Mouse (Mus musculus): Measurements from ENCODE around the gene AC124502.3.
"Not testable (repeated sequence)": the region's sequence is repeated elsewhere in the genome, so short reads cannot be mapped to it uniquely, and the experiment has no call there.

Gene AC124502.3

GRCm38 (mm10) chr19:5038709-5039156 lies at the start of gene AC124502.3, which contains the start of gene B4gat1:
AC124502.3 (plus strand) TSS chr19:5038891.
B4gat1 (plus strand) TSS chr19:5038826.
- peak; percentile 92 for DNase-seq (ENCODE audit: low spot score)

GRCm38 (mm10) chr19:4989013-4989412 lies 49.7 kb upstream of the AC124502.3 start:
- peak; percentile 78 for DNase-seq (ENCODE audit: low spot score)

GRCm38 (mm10) chr19:4989434-4990255 lies 49.0 kb upstream of the AC124502.3 start:
- DNase-seq (ENCODE audit: low spot score) = no peak

GRCm38 (mm10) chr19:4990256-4990625 lies 48.5 kb upstream of the AC124502.3 start, which contains the start of gene Npas4:
Npas4 (minus strand) TSS chr19:4990316.
- no peak for DNase-seq (ENCODE audit: low spot score)

- no peak for DNase-seq (ENCODE audit: low spot score)
Measured at GRCm38 (mm10) chr19:4990716-4991115, 48.0 kb upstream of the AC124502.3 start.

- no peak for DNase-seq (ENCODE audit: low spot score)
Measured at GRCm38 (mm10) chr19:4992371-4992770, 46.3 kb upstream of the AC124502.3 start.

GRCm38 (mm10) chr19:4992904-4993303 lies 45.8 kb upstream of the AC124502.3 start:
- DNase-seq (ENCODE audit: low spot score) = no peak

GRCm38 (mm10) chr19:4994043-4994442 lies 44.6 kb upstream of the AC124502.3 start:
- DNase-seq (ENCODE audit: low spot score) = no peak

- DNase-seq (ENCODE audit: low spot score) = no peak
Measured at GRCm38 (mm10) chr19:4999445-5000140, 39.1 kb upstream of the AC124502.3 start.

GRCm38 (mm10) chr19:5001666-5002406 lies 36.9 kb upstream of the AC124502.3 start:
- peak; percentile 64 for DNase-seq (ENCODE audit: low spot score)

GRCm38 (mm10) chr19:5003644-5004043 lies 35.0 kb upstream of the AC124502.3 start:
- DNase-seq (ENCODE audit: low spot score) = not testable (repeated sequence)

GRCm38 (mm10) chr19:5004925-5005324 lies 33.8 kb upstream of the AC124502.3 start:
- DNase-seq (ENCODE audit: low spot score) = peak; percentile 66

GRCm38 (mm10) chr19:5013138-5013537 lies 25.6 kb upstream of the AC124502.3 start:
- no peak for DNase-seq (ENCODE audit: low spot score)

GRCm38 (mm10) chr19:5014961-5015398 lies 23.7 kb upstream of the AC124502.3 start:
- peak; percentile 15 for DNase-seq (ENCODE audit: low spot score)

- DNase-seq (ENCODE audit: low spot score) = peak; percentile 50
Measured at GRCm38 (mm10) chr19:5016221-5016742, 22.4 kb upstream of the AC124502.3 start.

- DNase-seq (ENCODE audit: low spot score) = peak; percentile 66
Measured at GRCm38 (mm10) chr19:5016782-5017181, 21.9 kb upstream of the AC124502.3 start.

GRCm38 (mm10) chr19:5017611-5018010 lies 21.1 kb upstream of the AC124502.3 start:
- DNase-seq (ENCODE audit: low spot score) = no peak

GRCm38 (mm10) chr19:5018191-5018590 lies 20.5 kb upstream of the AC124502.3 start:
- DNase-seq (ENCODE audit: low spot score) = no peak

GRCm38 (mm10) chr19:5021416-5021815 lies 17.3 kb upstream of the AC124502.3 start:
- DNase-seq (ENCODE audit: low spot score) = no peak

GRCm38 (mm10) chr19:5023621-5024479 lies 14.8 kb upstream of the AC124502.3 start, which contains the start of gene Slc29a2:
Slc29a2 (plus strand) TSS chr19:5023860.
- DNase-seq (ENCODE audit: low spot score) = peak; percentile 96

- DNase-seq (ENCODE audit: low spot score) = no peak
Measured at GRCm38 (mm10) chr19:5026111-5026510, 12.6 kb upstream of the AC124502.3 start.
